Mouse (Mus musculus) liver, adult 2 months (tissue): ENCODE results near the gene Ngdn. TPM values are rescaled to one million over a fixed set of nuclear protein-coding genes. Genes with fewer than 3 reads are reported as not detected.

Experiments
- DNase-seq: peaks from one replicate; pipeline ENCODE4 v3.0.0-alpha.2; 2011; ENCODE audit warnings: low read depth, low spot score; ENCODE audit errors: extremely low read depth
- H3K27ac ChIP-seq: fragments of 200-500 bp; replicated peaks from 2 replicates; pipeline ENCODE4 v1.5.1; 2012; ENCODE audit warnings: low read depth, mild to moderate bottlenecking, control low read depth, inconsistent platforms, low read length; ENCODE audit not compliant: insufficient read depth
- H3K27me3 ChIP-seq: fragments of 200-500 bp; 2 replicates; pipeline ENCODE4 v1.6.1; 2012; ENCODE audit warnings: mild to moderate bottlenecking, moderate library complexity, low read length, inconsistent platforms; ENCODE audit not compliant: control insufficient read depth, insufficient read depth
- H3K36me3 ChIP-seq: fragments of 200-500 bp; 2 replicates; pipeline ENCODE4 v1.6.1; 2012; ENCODE audit warnings: low read length, inconsistent platforms; ENCODE audit not compliant: control insufficient read depth, insufficient read depth
- H3K4me1 ChIP-seq: fragments of 200-500 bp; 2 replicates; pipeline ENCODE4 v1.6.1; 2011; ENCODE audit warnings: low read length; ENCODE audit not compliant: control insufficient read depth, insufficient read depth
- H3K4me3 ChIP-seq: fragments of 200-500 bp; 2 replicates; pipeline ENCODE4 v1.5.1; 2011; ENCODE audit warnings: low read depth, mild to moderate bottlenecking, control low read depth, low read length, moderate library complexity; ENCODE audit not compliant: insufficient read depth
- H3K79me2 ChIP-seq: fragments of 200-500 bp; 2 replicates; pipeline ENCODE4 v1.6.1; 2012; ENCODE audit warnings: inconsistent platforms, mild to moderate bottlenecking, low read length, moderate library complexity; ENCODE audit not compliant: control insufficient read depth, insufficient read depth
- H3K9ac ChIP-seq: fragments of 200-500 bp; 2 replicates; pipeline ENCODE4 v1.6.1; 2012; ENCODE audit warnings: low read depth, mild to moderate bottlenecking, control low read depth, inconsistent platforms, low read length
- CTCF ChIP-seq: fragments of 200-500 bp; IDR thresholded peaks from 2 replicates; pipeline ENCODE4 v1.5.1; 2011; ENCODE audit warnings: low read depth, low read length, control low read depth
- POLR2A ChIP-seq: fragments of 200-500 bp; IDR thresholded peaks from 2 replicates; pipeline ENCODE4 v1.6.1; 2011; ENCODE audit warnings: low read length, control low read depth; ENCODE audit not compliant: insufficient read depth; ENCODE audit errors: extremely low read depth
- WGBS: fragments of 180-500 bp; shearing (Covaris S2); methylation state at CpG from one replicate; pipeline ENCODE4 v1.1.7; 2018; 5-methylcytosine and 5-hydroxymethylcytosine counted together
- polyA plus RNA-seq: library from polyadenylated mRNA; depleted of rRNA; stranded (reverse); fragments of >200 nt; gene quantifications from 2 replicates; pipeline ENCODE4 v1.2.3, GENCODE M21; 2012; rRNA removed
- total RNA-seq: library from RNA; depleted of rRNA; stranded (reverse); fragments of >200 nt; gene quantifications from 2 replicates; pipeline ENCODE4 v1.2.3, GENCODE M21; 2014; rRNA removed

The Ngdn gene
- total and polyA plus RNA-seq, 2 experiments = 8.1 to 26.9 TPM

GRCm38 (mm10) chr14:55064481-55065370 lies 49.5 kb downstream of the Ngdn start:
- TF ChIP-seq CTCF (no peak), POLR2A (no peak)
- H3K4me3 ChIP-seq = no peak overlapping the region
- no peak for DNase-seq
- WGBS = 87% methylated on average over 35 of the region's 35 CpGs
- H3K27ac ChIP-seq = no peak overlapping the region
- H3K9ac ChIP-seq = no peak overlapping the region
- peaks cover 3% of the 10 kb centered on the region; the same call in 1 of the 2 replicates for H3K36me3 ChIP-seq
- no peaks in the 10 kb centered on the region for H3K79me2 ChIP-seq
- no peaks in the 10 kb centered on the region for H3K27me3 ChIP-seq
- no peaks in the 10 kb centered on the region for H3K4me1 ChIP-seq

GRCm38 (mm10) chr14:55065391-55065790 lies 50.1 kb downstream of the Ngdn start:
- no peak overlapping the region for H3K27ac ChIP-seq
- H3K4me3 ChIP-seq = no peak overlapping the region
- no peak overlapping the region for H3K9ac ChIP-seq

GRCm38 (mm10) chr14:55066042-55066441 lies 50.8 kb downstream of the Ngdn start:
- 95% methylated on average over 8 of the region's 8 CpGs for WGBS
- H3K79me2 ChIP-seq = no peaks in the 10 kb centered on the region
- no peak overlapping the region for H3K27ac ChIP-seq
- no peak overlapping the region for H3K4me3 ChIP-seq
- H3K4me1 ChIP-seq = no peaks in the 10 kb centered on the region
- DNase-seq = no peak
- TF ChIP-seq POLR2A (no peak), CTCF (no peak)
- H3K27me3 ChIP-seq = no peaks in the 10 kb centered on the region
- H3K36me3 ChIP-seq = peaks cover 5% of the 10 kb centered on the region; the same call in 1 of the 2 replicates
- no peak overlapping the region for H3K9ac ChIP-seq

More at GRCm38 (mm10) chr14:55065391-55065790, 50.1 kb downstream of the Ngdn start:
- 91% methylated on average over 13 of the region's 13 CpGs for WGBS
- Histone ChIP-seq H3K4me1 (no peaks in the 10 kb centered on the region), H3K36me3 (peaks cover 5% of the 10 kb centered on the region; the same call in 1 of the 2 replicates), H3K27me3 (no peaks in the 10 kb centered on the region), H3K79me2 (no peaks in the 10 kb centered on the region)
- DNase-seq = no peak
- TF ChIP-seq CTCF = no peak
- TF ChIP-seq POLR2A = no peak

GRCm38 (mm10) chr14:55071756-55072155 lies 56.5 kb downstream of the Ngdn start:
- Histone ChIP-seq H3K4me1 (no peaks in the 10 kb centered on the region), H3K4me3 (no peak overlapping the region), H3K9ac (no peak overlapping the region), H3K27ac (no peak overlapping the region), H3K27me3 (no peaks in the 10 kb centered on the region), H3K36me3 (peaks cover 5% of the 10 kb centered on the region; the same call in 1 of the 2 replicates), H3K79me2 (no peaks in the 10 kb centered on the region)
- TF ChIP-seq CTCF (no peak), POLR2A (no peak)
- DNase-seq = no peak
- whole genome bisulfite sequencing = 78% methylated on average over 19 of the region's 19 CpGs

Other genes with a start within 250 kb of the Ngdn start
- 1.0 and 1.8 TPM in 2 replicates for gene Slc7a8, start 233.5 kb upstream of the Ngdn start, total RNA-seq
- 2.2 and 2.9 TPM in 2 replicates for gene Slc7a8, start 233.5 kb upstream of the Ngdn start, polyA plus RNA-seq
- not detected in 2 replicates for gene Rnf212b, start 201.3 kb upstream of the Ngdn start, total RNA-seq
- not detected in 2 replicates for gene Rnf212b, start 201.3 kb upstream of the Ngdn start, polyA plus RNA-seq
- gene Homez, start 144.5 kb upstream of the Ngdn start, total RNA-seq = 1.9 and 2.5 TPM in 2 replicates
- gene Homez, start 144.5 kb upstream of the Ngdn start, polyA plus RNA-seq = 2.1 and 3.3 TPM in 2 replicates
- 4.9 and 6.4 TPM in 2 replicates for gene Ppp1r3e, start 137.9 kb upstream of the Ngdn start, total RNA-seq
- gene Ppp1r3e, start 137.9 kb upstream of the Ngdn start, polyA plus RNA-seq = 7.5 and 8.7 TPM in 2 replicates
- gene Bcl2l2, start 132.1 kb upstream of the Ngdn start, total RNA-seq = 14.1 and 17.2 TPM in 2 replicates
- gene Bcl2l2, start 132.1 kb upstream of the Ngdn start, polyA plus RNA-seq = 17.3 and 19.5 TPM in 2 replicates
- 0.13 TPM in 1 of 2 replicates, not detected in the other for gene Gm20521, start 132.0 kb upstream of the Ngdn start, total RNA-seq
- gene Gm20521, start 132.0 kb upstream of the Ngdn start, polyA plus RNA-seq = 7.9 TPM in 1 of 2 replicates, not detected in the other
- 29.7 and 37.8 TPM in 2 replicates for gene Pabpn1, start 123.0 kb upstream of the Ngdn start, total RNA-seq
- gene Pabpn1, start 123.0 kb upstream of the Ngdn start, polyA plus RNA-seq = 65.4 and 89.4 TPM in 2 replicates
- gene Slc22a17, start 102.3 kb upstream of the Ngdn start, total RNA-seq = 0.46 and 0.81 TPM in 2 replicates
- 1.4 and 2.7 TPM in 2 replicates for gene Slc22a17, start 102.3 kb upstream of the Ngdn start, polyA plus RNA-seq
- under 0.01 and 0.20 TPM in 2 replicates for gene Efs, start 89.3 kb upstream of the Ngdn start, total RNA-seq
- gene Efs, start 89.3 kb upstream of the Ngdn start, polyA plus RNA-seq = 0.13 and 0.15 TPM in 2 replicates
- gene Il25, start 82.8 kb upstream of the Ngdn start, total RNA-seq = not detected in 2 replicates
- not detected in 2 replicates for gene Il25, start 82.8 kb upstream of the Ngdn start, polyA plus RNA-seq
- gene Cmtm5, start 79.2 kb upstream of the Ngdn start, total RNA-seq = not detected in 2 replicates
- not detected in 2 replicates for gene Cmtm5, start 79.2 kb upstream of the Ngdn start, polyA plus RNA-seq
- 0.60 TPM in 1 of 2 replicates, not detected in the other for gene Myh6, start 48.5 kb upstream of the Ngdn start, total RNA-seq
- gene Myh6, start 48.5 kb upstream of the Ngdn start, polyA plus RNA-seq = 0.02 and 0.04 TPM in 2 replicates
- not detected in 2 replicates for gene Gm17428, start 38.5 kb upstream of the Ngdn start, total RNA-seq
- gene Gm17428, start 38.5 kb upstream of the Ngdn start, polyA plus RNA-seq = not detected in 2 replicates
- 1.5 TPM in 1 of 2 replicates, not detected in the other for gene Myh7, start 20.8 kb upstream of the Ngdn start, total RNA-seq
- 0.02 TPM in 1 of 2 replicates, not detected in the other for gene Myh7, start 20.8 kb upstream of the Ngdn start, polyA plus RNA-seq
- gene Zfhx2, start 76.9 kb downstream of the Ngdn start, total RNA-seq = 1.5 and 1.7 TPM in 2 replicates
- 1.4 and 1.7 TPM in 2 replicates for gene Zfhx2, start 76.9 kb downstream of the Ngdn start, polyA plus RNA-seq
- 14.6 and 15.4 TPM in 2 replicates for gene Thtpa, start 79.3 kb downstream of the Ngdn start, total RNA-seq
- gene Thtpa, start 79.3 kb downstream of the Ngdn start, polyA plus RNA-seq = 8.7 and 10.9 TPM in 2 replicates
- 4.9 and 5.4 TPM in 2 replicates for gene Ap1g2, start 91.1 kb downstream of the Ngdn start, total RNA-seq
- 8.7 and 15.6 TPM in 2 replicates for gene Ap1g2, start 91.1 kb downstream of the Ngdn start, polyA plus RNA-seq
- not detected in 2 replicates for gene Jph4, start 101.5 kb downstream of the Ngdn start, total RNA-seq
- gene Jph4, start 101.5 kb downstream of the Ngdn start, polyA plus RNA-seq = not detected in 2 replicates
- not detected in 2 replicates for gene Dhrs2, start 206.6 kb downstream of the Ngdn start, total RNA-seq
- gene Dhrs2, start 206.6 kb downstream of the Ngdn start, polyA plus RNA-seq = not detected in 2 replicates